Mouse (Mus musculus) layer of hippocampus, adult 8-10 months (tissue): ENCODE measurements at regions not wholly inside any gene's neighbourhood (a gene's known extent, or its start where the extent isn't known, plus 50 kb on each side); places are given as distances from the start of the nearest gene placed in this dataset.
"Not testable (repeated sequence)": the region's sequence is repeated elsewhere in the genome, so short reads cannot be mapped to it uniquely, and the experiment has no call there.

Experiments
- DNase-seq, 2 experiments: peaks; one replicate each; pipeline ENCODE4 v3.0.0; 2022; ENCODE audit warnings: low spot score in 2 of 2

GRCm38 (mm10) chr10:111354607-111355006, 56.1 kb downstream of the Bbs10 start:
- DNase-seq, result peak; percentile 26 to 32

- DNase-seq, result not testable (repeated sequence)
Measured at GRCm38 (mm10) chr10:111358340-111358739, 59.9 kb downstream of the Bbs10 start.

- DNase-seq, result no peak
Measured at GRCm38 (mm10) chr10:111361749-111362435, 63.4 kb downstream of the Bbs10 start.

GRCm38 (mm10) chr10:111363729-111364617, 65.5 kb downstream of the Bbs10 start:
- DNase-seq, result no peak

- no peak for DNase-seq
Measured at GRCm38 (mm10) chr10:111365011-111365410, 66.5 kb downstream of the Bbs10 start.

- not testable (repeated sequence) for DNase-seq
Measured at GRCm38 (mm10) chr10:111369046-111369445, 70.6 kb downstream of the Bbs10 start.

- no peak for DNase-seq
Measured at GRCm38 (mm10) chr10:111378047-111378618, 79.7 kb downstream of the Bbs10 start.

GRCm38 (mm10) chr10:111381689-111382088, 83.2 kb downstream of the Bbs10 start:
- peak; percentile 45 to 61 for DNase-seq

GRCm38 (mm10) chr10:111382206-111382930, 83.9 kb downstream of the Bbs10 start:
- DNase-seq, result no peak

GRCm38 (mm10) chr10:111385561-111385960, 87.1 kb downstream of the Bbs10 start:
- DNase-seq, result peak in 1 of 2 experiments; percentile 20

- no peak for DNase-seq
Measured at GRCm38 (mm10) chr10:111387869-111388538, 85.0 kb upstream of the Nap1l1 start.

- DNase-seq, result no peak
Measured at GRCm38 (mm10) chr10:111388545-111389320, 84.3 kb upstream of the Nap1l1 start.

- peak; percentile 80 to 85 for DNase-seq
Measured at GRCm38 (mm10) chr10:111389890-111390289, 83.1 kb upstream of the Nap1l1 start.

- DNase-seq, result no peak
Measured at GRCm38 (mm10) chr10:111394421-111394820, 78.6 kb upstream of the Nap1l1 start.

GRCm38 (mm10) chr10:111405071-111405470, 68.0 kb upstream of the Nap1l1 start:
- DNase-seq, result no peak

- no peak for DNase-seq
Measured at GRCm38 (mm10) chr10:111408887-111409286, 64.1 kb upstream of the Nap1l1 start.

- no peak for DNase-seq
Measured at GRCm38 (mm10) chr10:111409497-111409896, 63.5 kb upstream of the Nap1l1 start.

GRCm38 (mm10) chr10:111410121-111410520, 62.9 kb upstream of the Nap1l1 start:
- DNase-seq, result no peak

- no peak for DNase-seq
Measured at GRCm38 (mm10) chr10:111411533-111411932, 61.5 kb upstream of the Nap1l1 start.

- no peak for DNase-seq
Measured at GRCm38 (mm10) chr10:111416611-111417130, 56.4 kb upstream of the Nap1l1 start.
